Mouse (Mus musculus) WW6 (cell line): Measurements from ENCODE around the gene Obox8.

ENCODE experiments used
- DNase-seq: peaks from one replicate; pipeline ENCODE4 v3.0.0-alpha.2; 2013; ENCODE audit warnings: low read depth, low spot score

The Obox8 gene

GRCm38 (mm10) chr7:14333457-14333856 is at the start of gene Obox8:
Obox8 (minus strand) TSS chr7:14333557.
- no peak for DNase-seq

DNA sequence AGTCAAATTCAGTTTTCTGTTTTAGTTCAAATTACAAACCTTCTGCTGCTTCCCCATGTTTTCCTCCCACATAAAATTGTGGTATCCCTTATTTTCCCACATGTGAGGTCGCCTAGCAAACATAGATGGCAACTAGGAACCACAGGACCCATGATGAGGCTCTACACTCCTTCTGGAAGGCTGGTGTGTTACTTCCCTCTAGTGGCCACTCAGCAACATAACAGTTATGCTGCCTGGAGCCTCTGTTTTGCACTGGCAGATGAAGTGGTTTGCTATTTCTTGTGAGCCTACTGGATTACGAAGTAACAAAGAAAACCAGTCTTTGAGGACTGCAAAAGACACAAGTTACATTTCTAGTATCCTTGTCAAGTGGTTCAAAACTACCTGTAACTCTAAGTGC is 16.1 kb downstream of the Obox8 start:
- DNase-seq, result peak; percentile 13

- no peak for DNase-seq
Measured at GRCm38 (mm10) chr7:14308671-14309070, 24.7 kb downstream of the Obox8 start.

GRCm38 (mm10) chr7:14307571-14307970 is 25.8 kb downstream of the Obox8 start:
- no peak for DNase-seq
